Mouse (Mus musculus) lung, postnatal 10 days (tissue): Measurements from ENCODE around the gene Syndig1l.

Source experiments
- DNase-seq: peaks from one replicate; pipeline ENCODE4 v3.0.0; 2021

The Syndig1l gene

DNA sequence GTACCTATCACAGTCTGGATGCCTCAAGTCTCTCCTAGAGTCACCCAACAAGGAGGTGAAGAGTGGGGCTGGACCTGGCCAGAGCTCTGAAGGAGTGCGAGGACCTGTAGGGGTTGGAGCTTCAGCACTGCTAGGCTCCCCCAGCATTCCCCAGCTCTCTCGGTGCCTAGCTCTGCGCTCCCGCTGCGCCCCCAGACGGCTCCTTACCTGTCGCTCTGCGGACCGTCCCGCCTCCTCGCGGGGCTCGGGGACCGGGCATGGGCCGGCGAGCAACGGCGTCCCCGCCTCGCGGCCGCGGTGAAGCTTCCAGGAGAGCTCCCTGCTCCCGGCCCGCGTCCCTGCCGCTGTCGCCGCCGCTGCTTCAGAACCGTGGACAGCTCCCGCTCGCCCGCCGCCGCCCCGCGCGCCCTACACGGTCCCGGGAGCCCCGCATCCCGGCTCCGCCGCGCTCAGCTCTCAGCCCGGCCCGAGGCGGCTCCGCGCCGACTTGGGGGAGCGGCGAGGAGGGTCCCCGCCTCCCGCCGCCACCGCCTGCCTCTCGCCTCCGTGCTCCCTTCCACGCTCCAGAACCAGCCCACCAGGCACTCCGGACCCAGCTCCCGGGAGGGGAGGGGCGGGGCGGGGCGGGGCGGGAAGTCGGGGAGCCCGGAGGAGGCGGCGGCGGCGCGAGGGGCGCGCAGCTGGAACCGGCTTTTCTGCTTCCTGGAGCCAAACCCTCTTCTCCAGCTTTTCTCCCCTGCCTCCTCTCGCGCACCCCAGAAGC, at the start of gene Syndig1l:
Syndig1l (minus strand) TSS at position 513 of the 763 bp plus-strand sequence.
- DNase-seq: peak; percentile 82

DNA sequence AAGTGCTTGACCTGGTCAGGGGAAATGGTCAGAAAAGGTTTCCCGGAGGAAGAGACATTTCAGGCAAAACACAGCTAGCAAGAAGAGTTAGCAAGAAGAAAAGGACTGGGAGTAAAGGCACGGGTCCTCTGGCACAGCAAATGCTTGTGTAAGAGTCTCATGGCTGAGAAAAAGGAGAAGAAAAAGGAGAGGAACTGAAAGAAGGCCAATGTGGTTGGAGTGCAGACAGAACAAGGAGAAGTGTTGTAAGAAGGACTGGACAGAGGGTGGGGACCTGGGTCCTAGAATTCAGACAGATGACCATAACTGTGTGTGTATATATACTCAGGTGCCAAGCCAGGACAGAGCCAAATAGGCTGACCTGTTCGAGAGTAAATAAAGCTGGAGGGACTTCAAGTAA, 49.5 kb upstream of the Syndig1l start:
- no peak for DNase-seq

DNA sequence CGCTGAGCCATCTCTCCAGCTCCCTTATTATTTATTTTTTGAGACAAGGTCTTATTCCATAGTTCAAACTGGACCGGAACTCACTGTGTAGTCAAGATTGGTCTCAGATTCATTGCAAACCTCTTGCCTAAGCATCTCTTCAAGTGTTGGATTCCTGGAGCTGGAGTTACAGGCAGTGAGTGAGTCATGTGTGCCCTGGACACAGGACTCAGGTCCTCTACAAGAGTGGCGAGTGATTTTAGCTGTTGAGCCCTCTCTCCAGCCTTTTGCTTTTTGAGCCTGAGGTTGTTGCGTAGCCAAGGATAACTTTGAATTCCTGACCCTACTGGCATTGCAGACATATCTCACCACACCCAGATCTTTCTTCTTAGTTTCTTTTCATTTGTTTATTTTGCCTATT, 47.1 kb upstream of the Syndig1l start:
- DNase-seq: no peak

DNA sequence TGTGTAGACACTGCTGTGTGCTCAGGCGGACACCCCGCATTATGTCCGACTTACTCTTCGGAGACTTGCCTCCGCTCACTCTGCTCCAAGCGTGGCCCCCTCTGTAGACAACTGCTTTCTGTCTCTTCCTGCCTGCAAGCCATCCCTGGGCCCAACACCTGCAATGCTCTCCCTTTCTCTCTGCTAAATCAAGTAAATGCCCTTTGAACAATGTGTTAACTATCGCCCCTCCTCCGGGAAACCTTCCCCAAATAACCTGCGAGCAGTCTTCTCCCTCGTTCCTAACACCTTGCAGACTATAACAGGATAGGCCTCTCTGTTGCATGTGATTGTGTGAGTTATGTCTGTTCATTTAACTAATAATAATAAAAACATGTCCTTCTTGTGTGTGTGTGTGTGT, 44.9 kb upstream of the Syndig1l start:
- DNase-seq: no peak

DNA sequence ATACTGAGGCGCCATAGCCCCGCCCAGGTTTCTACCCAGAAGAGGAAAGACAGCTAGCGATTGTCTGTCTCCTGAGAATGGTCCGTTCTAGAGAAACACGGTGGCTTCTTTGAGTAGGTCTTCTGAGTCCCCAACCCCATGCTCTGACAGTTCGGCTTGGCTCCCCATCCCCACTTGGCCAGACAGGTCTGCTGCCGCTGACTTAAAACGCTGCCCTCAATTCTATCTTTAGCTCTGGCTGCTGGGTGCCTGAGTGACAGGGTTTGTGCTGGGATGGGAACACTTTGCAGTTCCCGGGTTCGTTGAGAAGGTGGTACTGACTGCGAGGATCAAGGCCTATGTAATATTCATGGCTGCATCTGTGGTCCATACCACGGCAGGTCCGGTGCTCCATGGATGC, 34.7 kb upstream of the Syndig1l start:
- no peak for DNase-seq

DNA sequence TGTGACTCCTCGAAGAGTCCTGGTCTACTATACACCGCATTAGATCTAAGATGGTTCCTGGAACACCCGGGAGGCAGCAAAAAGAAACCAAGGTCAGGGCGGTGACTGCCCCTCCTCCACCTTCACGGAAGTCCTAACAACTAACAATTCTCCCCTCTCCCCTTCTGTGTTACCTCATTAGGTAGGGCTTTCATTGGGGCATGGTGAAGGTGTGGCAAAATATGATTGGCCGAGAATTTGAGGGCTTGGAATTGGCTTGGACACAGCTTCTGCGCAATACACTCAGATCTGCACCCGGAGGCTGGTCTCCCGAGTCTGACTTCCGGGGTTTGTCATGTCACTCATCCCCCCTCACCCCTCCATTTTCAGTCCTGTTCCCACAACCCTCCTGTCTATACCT, 29.8 kb upstream of the Syndig1l start:
- no peak for DNase-seq

DNA sequence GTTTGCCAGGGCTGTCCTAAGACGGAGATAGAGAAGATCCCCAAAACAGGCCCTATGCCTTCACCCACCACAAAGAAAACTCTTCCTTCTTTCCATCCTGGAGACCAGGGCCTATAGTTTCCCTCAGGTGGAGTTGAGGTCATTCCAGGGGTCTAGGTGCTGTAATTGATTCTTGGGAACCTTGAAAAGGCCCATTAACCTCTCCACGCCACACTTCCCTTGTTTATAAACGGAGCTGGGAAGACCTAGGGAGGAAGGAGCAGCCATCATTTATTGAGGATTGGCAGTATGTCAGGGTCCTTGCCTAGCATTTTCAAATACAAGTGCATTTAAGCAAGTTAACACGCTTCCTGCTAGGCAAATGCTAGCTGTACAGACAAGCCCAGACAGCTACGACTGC, 28.8 kb upstream of the Syndig1l start:
- DNase-seq: no peak

DNA sequence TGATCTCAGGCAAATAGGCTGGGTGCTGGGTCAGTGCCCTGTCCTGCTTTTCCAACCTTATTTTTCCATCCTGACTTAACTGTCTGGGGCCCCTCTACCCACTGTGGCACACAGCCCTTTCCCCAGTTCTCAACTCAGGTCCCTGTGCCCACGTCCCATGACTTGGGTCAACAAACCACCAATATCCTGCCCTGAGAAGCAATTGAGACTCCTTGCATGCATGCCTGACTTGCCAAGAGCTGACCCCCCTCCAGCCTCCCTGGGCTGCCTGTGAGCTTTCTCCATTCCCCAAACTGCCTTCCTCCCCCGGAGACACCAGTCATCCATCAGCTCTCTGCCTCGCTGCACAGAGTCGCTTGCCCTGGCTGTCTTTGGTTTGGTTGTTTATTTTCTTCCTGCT, 28.4 kb upstream of the Syndig1l start:
- no peak for DNase-seq

DNA sequence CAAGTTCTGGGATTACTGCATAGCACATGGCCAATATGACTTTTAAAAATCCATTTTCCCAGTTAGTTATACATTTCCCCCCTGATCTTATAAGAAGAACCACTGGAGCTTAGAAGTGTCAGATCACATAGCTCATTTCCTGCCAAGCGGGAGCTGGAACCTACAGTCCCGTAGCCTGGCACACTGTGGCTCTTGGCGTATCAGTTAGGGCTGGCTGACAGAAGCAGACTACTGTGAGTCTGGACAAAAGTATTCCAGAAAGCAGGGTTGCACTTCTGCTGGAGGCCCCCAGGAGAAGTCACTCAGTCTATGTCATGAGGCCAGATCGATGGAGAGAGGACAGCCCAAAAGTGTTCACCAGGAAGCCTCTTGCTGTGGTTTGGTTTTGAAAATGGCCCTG, 27.8 kb upstream of the Syndig1l start:
- DNase-seq: no peak

DNA sequence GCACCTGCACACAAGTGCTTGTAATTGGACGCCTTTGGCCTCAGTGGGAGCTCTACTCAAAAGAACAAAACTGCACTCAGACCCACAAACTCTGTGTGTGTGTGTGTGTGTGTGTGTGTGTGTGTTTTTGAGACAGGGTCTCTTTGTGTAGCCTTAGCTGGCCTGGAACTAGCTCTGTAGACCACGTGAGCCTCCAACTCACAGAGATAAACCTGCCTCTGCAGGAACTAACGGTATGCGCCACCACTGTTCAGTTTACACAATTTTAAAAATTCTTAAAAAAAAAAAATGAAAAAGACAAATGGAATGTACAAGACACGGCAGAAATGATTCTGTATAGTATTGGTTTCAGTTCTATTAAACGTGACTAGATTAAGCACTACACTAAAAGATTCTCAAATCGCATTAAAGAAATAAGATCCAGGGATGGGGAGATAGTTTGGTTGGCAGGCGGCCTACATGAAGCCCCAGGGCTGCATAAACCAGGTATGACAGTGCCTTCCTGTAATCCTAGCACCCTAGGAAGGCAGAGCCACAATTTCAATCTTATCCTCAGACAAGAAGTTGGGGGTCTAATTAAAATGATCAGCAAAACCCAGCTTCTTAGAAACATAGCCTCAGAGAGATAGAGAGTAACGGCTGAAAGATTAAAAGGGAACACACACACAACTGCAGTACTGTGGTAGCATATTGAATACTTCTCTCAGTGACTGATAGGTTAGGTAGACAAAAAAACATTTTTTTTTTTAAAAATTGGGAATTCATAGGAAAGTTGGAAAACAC, 20.0 kb upstream of the Syndig1l start:
- no peak for DNase-seq

DNA sequence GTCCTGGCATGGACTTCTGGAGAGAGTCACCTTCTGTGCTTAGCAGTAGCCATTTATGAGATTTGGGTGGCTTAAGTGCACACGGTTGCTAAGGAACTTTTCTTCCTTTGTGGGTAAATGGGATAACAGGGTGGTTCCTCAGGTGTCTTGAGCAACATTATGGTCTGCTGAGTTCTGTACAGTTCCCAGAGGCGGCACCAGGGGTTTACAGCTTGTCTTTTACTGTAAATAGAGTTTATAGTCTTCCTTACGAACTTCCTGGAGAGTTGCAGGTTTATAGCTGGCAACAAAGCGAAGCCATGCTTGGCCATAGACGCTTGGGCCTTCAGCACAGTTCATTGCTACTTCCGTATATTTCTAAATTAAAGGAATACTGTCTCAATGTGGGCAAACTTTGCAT, 15.9 kb upstream of the Syndig1l start:
- DNase-seq: no peak

DNA sequence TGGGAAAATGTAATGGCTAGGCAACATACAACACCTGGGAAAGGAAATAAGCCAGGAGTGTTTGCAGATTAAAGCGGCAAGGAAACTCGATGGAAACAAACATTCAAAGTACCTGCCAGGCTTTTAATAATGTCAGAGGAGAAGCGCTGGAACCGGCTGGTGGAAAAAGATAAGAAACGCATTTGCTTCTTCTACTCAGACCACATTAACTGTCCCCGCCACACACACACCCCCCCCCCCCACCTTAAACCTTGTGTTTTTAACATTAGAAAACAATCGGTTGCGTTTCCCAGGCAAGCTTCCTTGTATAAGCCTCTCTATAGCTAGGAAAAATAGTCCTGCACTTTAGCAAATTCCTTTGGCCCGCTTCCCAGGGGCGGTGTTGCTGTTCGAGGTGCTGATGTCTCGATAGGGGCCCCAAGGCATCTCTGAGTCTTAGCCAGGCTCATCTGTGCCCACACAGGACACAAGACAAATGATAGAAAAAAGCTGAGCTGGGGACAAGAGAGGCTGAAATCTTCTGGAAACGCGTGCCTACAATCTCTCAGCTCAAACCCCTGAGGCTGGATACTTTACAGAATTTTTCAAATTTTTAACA, 11.3 kb upstream of the Syndig1l start:
- DNase-seq: peak; percentile 61

DNA sequence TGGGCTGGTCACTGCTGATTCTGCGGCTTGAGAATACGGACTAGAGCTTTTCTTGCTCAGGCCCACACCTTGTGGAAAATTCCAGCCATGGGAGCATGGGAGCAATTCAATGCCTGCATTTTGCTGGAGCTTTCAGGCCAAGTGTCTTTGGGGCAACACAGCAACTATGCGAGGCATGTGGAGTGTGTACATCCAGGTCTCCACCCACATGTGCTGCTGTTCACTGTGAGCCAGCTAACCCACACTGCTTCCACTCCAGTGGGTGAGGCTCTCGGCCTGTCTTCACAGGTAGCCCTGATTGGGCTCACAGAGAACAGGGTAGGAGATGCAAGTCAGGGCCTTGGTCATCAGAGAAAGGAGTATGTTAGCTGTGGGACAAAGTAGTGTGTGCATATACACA, 9.2 kb upstream of the Syndig1l start:
- peak; percentile 12 for DNase-seq

DNA sequence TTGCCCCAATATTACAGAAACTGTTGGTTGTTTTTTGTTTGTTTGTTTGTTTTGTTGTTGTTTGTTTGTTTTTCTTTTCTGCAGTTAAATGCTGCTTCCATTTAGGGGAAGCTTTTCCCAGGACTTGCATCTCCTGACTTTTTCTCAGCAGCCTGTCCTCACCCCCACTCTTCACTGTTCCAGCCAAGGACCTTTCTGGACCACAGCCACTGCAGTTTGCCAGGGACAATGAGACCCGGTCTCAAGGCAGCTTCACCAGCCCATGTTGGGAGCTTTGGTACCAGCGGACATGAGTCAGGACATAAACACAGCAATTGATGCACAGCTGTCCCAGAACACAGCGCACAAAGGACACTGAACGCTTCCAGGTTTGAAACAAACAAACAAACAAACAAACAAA, 8.3 kb upstream of the Syndig1l start:
- no peak for DNase-seq

DNA sequence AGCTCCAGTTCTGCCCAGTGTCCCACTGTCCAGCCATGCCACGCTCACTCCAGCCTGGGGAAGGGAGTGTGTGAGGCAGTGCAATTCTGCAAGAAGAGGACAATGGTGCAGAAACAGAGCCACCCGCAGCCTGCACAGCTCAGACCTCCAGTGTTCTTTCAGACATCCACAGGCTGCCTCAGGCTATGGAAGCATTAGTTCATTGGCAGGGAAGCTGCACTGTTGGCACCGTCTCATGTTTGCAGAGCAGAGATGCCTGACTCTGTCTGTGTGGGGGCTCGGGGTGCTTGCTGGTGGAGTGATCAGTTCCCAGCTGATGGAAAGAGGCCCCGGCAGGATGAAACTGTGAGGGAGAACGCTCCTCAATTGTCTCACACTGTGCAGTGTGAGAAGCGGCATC, 4.0 kb upstream of the Syndig1l start:
- DNase-seq: no peak

DNA sequence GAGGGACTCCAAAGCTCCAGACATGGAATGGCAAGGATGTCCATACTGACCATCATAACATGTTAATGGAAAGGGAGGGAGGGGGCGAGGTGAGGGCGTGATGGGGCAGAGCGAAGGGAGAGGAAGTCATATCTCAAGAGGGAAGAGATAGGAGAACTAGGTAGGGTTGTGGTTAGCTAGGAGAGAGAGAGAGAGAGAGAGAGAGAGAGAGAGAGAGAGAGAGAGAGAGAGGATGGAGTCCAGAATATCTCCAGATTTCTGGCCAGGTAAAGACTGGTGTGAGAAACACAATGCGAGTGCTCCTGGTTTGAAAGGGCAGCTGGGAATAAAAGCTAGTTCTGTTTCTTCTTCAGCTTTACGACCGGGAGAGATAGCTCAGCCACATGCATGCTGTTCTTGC, 6.5 kb downstream of the Syndig1l start:
- no peak for DNase-seq

DNA sequence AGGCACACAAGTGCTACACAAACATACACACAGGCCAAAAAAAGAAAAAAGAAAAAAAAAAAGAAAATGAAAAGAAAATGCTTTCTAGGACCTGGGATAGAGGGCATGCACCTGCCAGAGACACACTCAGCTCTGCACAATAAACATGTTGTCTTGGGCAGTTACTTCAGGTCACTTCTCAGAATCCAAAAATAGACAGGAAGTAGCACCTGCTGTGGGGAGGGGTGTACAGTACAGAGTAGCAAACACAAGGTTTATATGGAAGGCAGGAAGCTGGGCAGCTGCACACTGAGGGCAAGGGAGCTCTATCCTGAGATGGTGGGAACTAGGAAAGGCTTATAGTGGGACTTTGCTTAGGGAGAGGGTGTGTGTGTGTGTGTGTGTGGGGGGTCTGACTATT, 7.3 kb downstream of the Syndig1l start:
- no peak for DNase-seq

DNA sequence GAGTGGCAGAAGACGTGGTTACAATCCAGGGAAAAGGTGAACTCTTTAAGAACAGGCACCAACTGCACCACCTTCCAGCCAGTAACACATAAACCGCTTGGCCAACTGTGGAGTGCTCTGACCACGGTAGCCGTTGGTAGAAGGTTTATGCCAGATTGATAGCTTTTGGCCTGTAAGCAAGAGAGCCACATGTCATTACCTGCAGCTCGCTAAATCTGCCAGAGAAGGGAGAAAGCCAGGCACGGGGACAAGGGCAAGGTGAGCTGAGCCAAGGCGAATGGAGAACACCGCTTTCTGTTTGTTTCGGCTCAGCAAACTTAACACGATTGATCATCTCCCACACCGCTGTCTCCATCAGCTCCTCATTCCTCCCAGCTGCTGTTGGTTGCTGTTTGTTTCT, 9.6 kb downstream of the Syndig1l start:
- no peak for DNase-seq

DNA sequence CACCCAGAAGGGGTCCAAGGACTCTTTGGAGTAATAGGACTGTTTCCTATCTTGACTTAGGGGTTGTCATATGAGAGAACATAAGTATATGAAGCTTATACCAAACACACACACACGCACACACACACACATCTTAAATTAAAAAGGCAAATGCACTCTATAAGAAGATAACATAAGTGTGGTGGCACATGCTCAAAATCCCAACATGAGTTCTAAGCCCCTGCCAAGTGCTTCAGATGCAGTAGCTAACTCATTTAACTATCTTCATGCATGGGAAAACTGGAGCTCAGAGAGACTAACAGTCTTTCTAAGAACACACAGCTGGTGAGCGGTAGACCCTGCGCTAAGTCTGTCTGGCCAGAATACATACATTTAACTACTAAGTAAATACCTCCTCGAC, 11.1 kb downstream of the Syndig1l start:
- DNase-seq: no peak

DNA sequence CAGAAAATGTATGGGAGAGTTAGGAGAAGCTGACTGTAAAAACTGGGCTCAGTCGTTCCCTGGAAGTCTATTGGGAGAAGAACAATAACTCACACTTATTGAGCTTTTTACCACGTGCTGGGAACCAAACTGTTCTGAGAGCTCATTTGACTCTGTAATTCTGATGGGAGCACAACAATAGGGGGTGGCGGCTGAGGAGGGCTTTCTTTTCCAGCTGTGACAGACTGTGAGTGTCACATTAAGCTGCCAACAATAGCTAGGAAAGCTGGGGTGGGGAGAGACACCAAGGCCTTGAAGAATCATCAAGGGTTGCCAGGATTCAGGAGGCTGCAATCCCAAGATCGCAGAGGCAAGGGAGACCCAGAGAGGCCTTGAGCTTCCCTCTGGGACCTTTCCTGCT, 12.5 kb downstream of the Syndig1l start:
- DNase-seq: no peak

DNA sequence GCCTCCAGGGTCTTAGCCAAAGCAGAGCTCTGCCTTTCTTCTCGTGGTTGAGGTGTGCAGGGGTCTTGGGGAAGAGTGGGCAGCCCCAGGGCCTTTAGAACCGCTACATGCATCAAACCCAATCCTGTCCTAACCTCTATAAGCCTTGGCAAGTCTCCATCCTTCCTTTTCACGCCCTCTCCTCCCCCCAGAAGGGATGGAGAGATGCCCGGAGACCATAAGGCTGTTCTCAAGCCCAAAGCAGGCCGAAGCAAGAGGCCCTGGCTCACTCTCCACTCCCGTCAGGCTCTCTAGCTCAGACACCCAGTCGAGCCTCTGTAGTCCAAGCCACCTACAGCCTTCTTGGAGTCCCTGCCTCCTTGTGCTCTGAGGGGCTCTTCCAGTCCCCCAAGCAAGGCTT, 14.1 kb downstream of the Syndig1l start:
- DNase-seq: no peak

DNA sequence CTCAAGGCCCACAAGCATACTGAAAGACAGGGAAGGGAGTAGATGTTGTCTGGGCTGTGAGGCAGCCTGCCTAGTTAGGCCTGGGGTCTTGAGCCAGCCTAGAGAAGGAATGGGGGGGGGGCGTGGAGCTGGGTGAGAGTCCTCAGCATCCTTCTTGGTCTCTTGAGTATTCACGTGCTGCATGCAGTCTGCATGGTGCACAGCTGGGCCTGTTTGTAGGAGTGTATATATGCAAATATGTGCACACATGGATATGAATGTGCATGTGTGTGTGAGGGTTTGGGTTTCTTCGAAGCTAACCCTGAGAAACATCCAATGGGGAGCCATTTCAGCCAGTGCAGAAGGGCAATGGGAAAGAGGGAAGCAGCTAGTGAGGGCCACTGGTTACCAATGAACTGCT, 22.6 kb downstream of the Syndig1l start:
- DNase-seq: no peak

DNA sequence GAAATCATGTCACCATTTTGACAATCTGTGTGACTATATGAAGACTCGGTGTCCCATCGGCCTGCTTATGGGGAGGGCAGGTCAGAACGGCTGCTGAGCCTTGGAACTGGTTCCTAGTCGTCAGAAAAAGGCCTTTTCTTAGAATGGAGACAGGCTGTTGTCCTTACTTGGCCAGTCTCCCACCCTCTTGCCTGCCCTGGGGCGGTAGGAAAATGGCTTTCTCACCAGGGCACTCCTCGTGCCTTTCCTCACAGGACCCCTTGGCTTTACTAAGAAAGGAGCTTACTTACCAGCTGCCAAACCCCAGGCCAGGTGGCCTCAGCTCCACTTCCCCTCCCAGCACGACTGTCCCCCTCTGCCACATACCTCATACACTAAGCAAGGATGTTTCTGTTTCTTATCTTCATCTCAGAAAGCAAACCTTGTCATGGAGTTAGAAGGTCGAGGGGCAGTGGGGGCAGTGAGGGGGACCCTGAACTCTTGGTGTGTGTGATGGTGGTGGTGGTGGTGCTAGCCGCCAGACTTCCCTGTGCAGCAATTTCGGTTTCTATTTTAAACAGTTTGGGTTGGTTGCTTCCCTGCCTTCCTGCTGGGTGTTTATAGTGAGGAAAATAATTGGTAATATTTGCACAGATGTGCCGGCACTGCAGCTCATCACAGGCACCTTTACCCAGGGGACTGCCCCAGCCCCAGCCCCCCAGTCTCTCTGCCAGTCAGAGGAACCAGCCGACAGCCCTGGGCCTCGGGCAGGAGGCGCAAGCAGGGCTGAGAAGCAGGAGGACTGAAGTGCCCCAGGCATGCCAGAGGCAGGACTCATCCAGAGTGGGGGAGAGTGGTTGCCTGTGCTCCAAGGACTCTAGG, 23.7 kb downstream of the Syndig1l start:
- no peak for DNase-seq
